Mouse (Mus musculus) thymus, postnatal 25 days (tissue): Measurements from ENCODE around the gene Phc3.

Source experiments
- DNase-seq: peaks from one replicate; pipeline ENCODE4 v3.0.0; 2022

The Phc3 gene

DNA sequence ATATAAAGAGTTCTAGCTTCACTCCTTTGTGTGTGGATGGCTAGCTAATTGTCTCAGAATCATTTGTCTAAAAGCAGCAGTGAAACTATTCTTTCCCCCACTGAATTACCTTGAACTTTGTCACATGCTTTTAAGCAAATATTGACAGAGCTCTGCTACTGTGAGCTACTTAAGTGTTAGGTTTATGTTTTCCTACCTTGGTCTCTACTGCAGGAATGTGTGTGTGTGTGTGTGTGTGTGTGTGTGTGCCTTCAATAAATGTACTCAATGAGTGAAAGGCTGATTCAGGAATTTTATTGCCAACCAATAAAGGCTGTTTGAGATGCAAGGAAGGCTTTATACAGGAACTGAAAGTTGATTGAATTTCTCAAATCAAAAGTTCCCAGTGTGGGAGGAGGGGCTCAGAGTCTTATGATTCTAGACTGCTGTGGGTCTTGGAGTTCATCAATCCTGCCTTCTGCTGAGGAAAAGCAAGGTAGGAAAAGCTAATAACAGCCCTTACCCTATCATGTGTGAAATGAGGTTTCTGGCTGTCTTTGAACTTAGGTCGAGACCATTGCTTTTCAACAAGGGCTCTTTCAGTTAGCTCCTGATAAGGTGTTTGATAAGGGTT, 7.9 kb upstream of the Phc3 start:
- no peak for DNase-seq

- DNase-seq, result peak; percentile 72
These were observed 6.0 kb upstream of the Phc3 start for GRCm38 (mm10) chr3:30975102-30975754.

DNA sequence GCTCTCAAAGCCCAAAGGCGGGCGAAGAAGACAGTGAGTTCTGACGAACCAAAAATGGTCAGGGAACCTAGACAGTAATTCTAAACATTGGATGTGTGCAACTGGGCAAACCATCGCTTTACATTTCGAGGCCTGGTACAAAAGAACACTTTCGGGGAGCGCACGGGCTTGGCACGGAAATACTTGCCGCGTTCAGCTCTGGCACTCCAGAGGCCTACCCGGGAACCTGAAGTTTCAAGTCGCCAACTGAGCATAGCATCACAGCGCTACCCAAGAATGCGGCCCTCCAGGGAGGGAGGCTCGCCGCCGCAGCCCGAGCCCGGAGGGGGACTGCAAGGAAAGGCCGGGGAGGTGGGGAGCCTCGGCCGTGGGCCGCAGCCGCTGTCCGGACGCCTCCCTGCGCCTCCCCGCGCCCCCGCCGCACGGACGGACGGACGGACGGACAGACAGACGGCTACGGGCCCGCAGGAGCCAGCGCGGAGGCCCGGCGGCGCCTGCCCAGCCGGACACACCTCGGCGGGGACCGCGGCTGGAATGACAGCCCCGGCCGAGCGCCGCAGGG, 603 bp downstream of the Phc3 start:
- DNase-seq, result peak; percentile 59

GRCm38 (mm10) chr3:30965644-30966043, 3.6 kb downstream of the Phc3 start:
- DNase-seq, result peak; percentile 7

- DNase-seq, result no peak
These were observed 5.0 kb downstream of the Phc3 start for GRCm38 (mm10) chr3:30964216-30964615.

GRCm38 (mm10) chr3:30963100-30963499, 6.1 kb downstream of the Phc3 start:
- DNase-seq, result no peak

DNA sequence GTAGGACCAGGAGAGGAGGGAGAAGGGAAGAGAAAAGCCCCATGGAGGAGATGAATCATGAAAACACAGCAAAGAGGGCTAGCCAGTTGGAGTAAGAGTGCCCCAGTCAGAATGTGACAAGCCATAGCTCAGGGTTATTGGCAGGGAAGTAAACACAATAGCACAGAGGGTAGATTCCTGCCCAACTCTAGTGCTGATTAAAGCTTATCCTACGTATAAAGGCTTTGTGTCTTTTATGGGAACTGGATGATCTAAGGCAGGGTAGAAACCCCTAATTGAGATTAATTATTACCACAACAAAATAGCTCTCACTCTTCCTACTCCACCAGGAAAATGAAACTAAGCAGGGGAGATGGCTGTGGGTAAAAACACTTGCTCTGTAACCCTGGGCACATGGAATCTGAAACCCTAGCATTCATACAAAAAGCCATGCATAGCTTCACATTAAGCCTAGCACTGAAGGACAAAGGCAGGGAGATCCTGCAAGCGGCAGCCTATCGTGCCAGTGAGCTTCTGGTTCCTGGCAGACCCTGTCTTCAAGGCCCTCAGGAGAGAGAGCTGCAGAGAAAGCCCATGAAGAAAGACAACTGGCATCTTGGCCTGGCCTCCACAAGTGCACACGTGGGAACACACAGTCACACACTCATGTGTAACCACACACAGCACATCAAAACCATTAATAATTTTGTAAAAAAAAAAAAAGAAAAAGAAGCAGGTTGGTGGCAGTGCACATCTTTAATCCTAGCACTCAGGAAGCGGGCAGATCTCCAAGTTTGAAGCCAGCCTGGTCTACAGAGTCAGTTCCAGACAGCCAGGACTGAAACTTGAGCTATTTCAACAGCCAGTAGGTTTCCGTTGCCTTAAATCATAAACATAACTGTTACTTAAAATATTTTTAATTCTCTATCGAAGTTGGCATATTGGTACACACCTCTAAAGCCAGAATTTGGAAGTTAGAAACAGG, 9.1 kb downstream of the Phc3 start:
- no peak for DNase-seq

- DNase-seq, result no peak
These were observed 10.5 kb downstream of the Phc3 start for GRCm38 (mm10) chr3:30958709-30959108.

- DNase-seq, result no peak
These were observed 12.9 kb downstream of the Phc3 start for GRCm38 (mm10) chr3:30956327-30956726.

DNA sequence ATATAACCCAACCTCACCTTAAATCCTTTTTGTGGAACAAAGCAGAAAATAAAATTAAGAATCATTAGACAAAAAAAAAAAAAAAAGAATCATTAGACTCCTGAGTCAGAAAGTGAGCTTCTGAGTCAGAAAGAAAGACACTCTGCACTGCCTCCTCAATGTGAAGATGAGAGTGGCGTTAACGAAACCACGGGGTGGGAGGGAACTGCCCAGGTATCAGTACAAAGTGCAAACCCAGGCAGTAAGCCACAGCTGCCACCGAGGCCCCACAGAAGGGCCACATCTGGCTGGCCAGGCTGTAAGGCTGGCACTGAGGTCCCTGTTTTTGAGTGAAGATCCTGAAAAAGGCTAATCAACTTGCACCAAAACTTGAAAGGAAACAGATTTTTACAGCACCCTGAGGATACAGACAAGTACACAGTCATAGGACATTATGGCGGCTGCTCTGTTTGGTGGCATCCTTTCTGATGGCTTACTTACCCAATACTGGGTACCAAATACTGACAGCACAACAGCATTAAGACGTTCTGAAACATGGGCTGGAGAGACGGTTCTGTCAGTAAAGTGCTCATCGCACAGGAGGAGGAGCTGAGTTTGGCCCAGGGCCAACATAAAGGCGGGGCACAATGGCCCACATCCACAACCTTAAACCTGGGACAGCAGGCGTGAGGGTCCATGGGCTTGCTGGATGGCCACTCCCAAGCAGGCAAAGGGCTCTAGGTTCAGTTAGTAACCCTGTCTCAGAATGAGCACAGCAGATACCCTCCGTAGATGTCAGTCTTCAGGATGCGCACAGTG, 16.7 kb downstream of the Phc3 start:
- DNase-seq, result no peak

DNA sequence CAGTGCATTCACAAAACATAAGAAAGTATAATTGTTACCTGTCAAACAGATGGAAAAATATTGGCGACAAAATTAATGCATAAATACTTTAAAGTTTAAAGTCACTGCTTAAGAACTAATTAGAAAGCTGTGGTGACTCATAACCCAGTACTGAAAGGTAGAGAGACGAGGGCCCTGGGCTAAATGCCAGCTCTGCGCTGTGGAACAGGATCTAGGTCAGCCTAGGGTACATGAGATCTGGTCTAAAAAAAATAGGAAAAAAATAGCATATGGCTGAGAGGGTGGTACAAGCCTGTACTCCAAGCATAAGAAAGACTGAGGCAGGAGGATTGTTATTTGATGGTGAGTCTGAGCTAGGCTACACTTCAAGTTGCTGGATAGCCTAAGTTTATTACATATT, 17.6 kb downstream of the Phc3 start:
- no peak for DNase-seq

DNA sequence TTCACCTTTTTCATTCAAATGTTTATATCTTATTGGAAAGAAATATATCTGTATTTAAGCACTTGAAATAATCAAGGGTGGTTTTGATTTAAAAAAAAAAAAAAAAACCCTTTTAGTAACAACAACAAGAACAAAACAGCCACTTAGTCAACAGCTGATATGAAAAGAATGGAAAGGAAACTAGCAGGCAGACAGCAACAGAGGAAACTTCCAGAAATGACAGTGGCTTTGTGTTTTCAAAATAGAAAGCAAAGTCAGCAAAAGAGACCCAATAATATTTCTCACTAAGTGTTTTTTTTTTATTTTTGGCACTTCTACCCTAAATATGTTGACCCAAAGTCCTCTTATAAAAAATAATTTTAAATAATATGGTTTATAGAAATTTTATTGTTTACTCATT, 34.8 kb downstream of the Phc3 start:
- no peak for DNase-seq

GRCm38 (mm10) chr3:30929828-30930227, 39.4 kb downstream of the Phc3 start:
- DNase-seq, result no peak

- DNase-seq, result no peak
These were observed 41.6 kb downstream of the Phc3 start for GRCm38 (mm10) chr3:30927664-30928063.

- no peak for DNase-seq
These were observed 52.1 kb downstream of the Phc3 start for GRCm38 (mm10) chr3:30917160-30917559.

DNA sequence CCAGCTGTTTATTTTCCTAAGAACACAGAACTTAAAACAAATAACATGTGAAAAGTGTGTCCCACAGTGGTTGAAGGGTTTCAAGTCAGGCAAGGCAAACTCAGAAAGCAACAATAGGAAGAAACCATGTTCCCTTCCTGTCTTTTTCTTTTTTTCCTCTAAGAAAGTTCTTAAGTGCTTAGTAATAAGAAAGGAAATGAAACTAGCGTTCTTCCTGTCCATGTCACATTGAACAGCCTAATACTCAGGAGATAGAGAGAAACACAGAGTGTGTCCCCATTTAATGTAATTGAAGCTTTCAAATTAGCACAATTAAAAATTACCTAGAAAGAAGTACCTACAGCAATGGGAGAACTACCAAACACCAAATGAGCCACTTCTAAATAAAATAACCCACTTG, 64.6 kb downstream of the Phc3 start:
- DNase-seq, result no peak

- DNase-seq, result no peak
These were observed 69.8 kb downstream of the Phc3 start for GRCm38 (mm10) chr3:30899407-30899806.

DNA sequence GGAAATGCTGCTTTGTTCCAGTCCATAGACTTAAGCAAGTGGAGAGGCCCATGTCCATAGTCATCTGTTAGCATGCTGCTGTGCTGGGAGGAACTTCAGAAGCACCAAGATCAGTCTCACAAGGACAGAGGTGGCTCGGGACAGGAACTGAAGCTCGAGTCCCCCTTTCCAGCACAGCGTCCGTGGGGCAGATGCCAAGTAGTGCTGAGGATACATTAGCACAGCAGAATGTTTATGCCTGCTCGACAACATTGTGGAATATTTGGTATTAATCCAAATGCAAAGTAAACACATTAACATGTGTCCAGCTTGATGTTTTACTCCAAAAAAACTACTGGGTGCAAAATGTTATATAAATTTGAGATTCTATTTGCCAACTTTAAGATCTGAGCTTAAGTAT, 72.5 kb downstream of the Phc3 start:
- no peak for DNase-seq

- no peak for DNase-seq
These were observed 80.2 kb downstream of the Phc3 start for GRCm38 (mm10) chr3:30889014-30889413.

DNA sequence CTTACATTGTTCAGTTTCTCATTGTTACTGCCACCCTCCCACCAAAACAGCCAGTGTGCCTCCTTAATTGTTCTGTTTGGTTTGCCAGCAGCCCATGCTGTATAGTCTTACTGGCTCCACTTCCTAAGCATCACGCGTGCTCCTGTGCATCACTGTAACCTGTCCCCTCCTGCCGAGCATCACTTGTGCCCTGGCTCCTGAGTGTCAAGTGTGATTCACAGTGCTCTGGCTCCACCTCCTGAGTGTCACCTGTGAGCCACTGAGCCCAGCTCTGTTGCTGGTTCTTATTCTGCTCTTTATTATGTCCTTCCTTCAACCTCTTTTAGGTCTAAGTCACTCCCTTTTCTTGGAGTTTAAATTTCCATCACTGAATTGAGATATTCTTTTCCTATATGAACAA, 81.8 kb downstream of the Phc3 start:
- DNase-seq, result no peak

GRCm38 (mm10) chr3:30876709-30877108, 92.5 kb downstream of the Phc3 start:
- DNase-seq, result no peak

DNA sequence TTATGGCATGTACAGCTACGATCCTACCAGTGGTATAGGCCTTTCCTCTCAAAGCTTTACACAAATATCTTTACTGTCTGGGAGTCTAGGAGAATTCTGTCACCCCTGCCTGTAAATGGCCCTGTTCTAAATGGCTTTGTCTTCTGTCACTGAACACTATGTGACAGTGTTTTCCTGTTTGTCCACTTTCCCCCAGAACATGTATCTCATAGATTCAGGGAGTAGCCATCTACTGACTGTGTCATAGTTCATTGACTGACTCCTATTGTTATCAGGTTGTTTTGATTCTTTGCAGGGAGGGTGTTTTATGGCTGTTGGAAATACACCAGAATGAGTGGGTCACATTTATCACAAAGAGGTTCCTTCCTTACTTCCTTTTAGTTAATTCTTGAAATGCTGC, 99.2 kb downstream of the Phc3 start:
- DNase-seq, result no peak

- no peak for DNase-seq
These were observed 100.6 kb downstream of the Phc3 start for GRCm38 (mm10) chr3:30868625-30869024.
